Mouse (Mus musculus): Measurements from ENCODE around the gene Tmem91.

DNA sequence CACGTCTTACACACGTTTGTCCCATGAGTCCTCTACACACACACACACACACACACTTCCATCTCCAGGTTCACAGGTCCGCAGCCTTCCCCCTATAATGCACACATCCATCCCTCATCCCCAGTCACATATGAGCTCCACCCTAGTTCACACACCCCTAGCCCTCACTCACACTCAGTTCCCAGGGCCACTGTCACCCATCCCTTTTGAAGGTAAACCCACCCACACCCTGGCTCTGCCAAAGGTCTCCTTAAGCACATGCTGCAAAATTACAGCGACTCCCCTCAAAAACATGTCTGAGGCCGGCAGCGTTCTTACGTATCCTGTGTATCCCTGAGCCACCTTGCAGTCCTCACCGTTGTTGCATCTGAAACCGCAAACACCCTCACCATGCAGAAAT is 669 bp downstream of the Tmem91 start:
- TF ChIP-seq CTCF (IDR thresholded peaks at IDR 0.05; ENCODE audit: control insufficient read depth, insufficient read depth, insufficient read length) (no peak), MYOG (IDR thresholded peaks at IDR 0.05; ENCODE audit: control insufficient read depth, extremely low read depth, insufficient read length) (no peak), MAX (IDR thresholded peaks at IDR 0.05) (no peak), MYOD1 (IDR thresholded peaks at IDR 0.05; ENCODE audit: control insufficient read depth, insufficient read length, low read depth) (no peak), USF1 (IDR thresholded peaks at IDR 0.05; ENCODE audit: low read depth) (no peak), CEBPB (IDR thresholded peaks at IDR 0.05; ENCODE audit: low read depth) (no peak)
